Mouse (Mus musculus): ENCODE data around the gene Srp9.

GRCm38 (mm10) chr1:182086759-182087158, 37.8 kb upstream of the Srp9 start:
- TF ChIP-seq MAFK (IDR thresholded peaks at IDR 0.05; ENCODE audit: insufficient read depth, low read depth, low read length) = no peak
- no peak for TF ChIP-seq CHD2 (IDR thresholded peaks at IDR 0.05; ENCODE audit: low read depth, low read length)
- TF ChIP-seq ZC3H11A (IDR thresholded peaks at IDR 0.05; ENCODE audit: borderline replicate concordance, low read depth, low read length) = no peak
